Mouse (Mus musculus) cortical plate, adult 2 months (tissue): Measurements from ENCODE around the gene Rab44. TPM values are rescaled to one million over a fixed set of nuclear protein-coding genes. Genes with fewer than 3 reads are reported as not detected.

Experiments used
- H3K27ac ChIP-seq: fragments of 200-500 bp; 2 replicates; pipeline ENCODE4 v1.5.1; 2012; ENCODE audit warnings: low read length, control low read depth, inconsistent platforms; ENCODE audit not compliant: insufficient read depth
- H3K4me1 ChIP-seq: fragments of 200-500 bp; 2 replicates; pipeline ENCODE4 v1.6.1; 2011; ENCODE audit warnings: low read length; ENCODE audit not compliant: control insufficient read depth, insufficient read depth
- H3K4me3 ChIP-seq: fragments of 200-500 bp; 2 replicates; pipeline ENCODE4 v1.5.1; 2011; ENCODE audit warnings: mild to moderate bottlenecking, low read length, control low read depth; ENCODE audit not compliant: insufficient read depth
- CTCF ChIP-seq: fragments of 200-500 bp; IDR thresholded peaks from 2 replicates; pipeline ENCODE4 v1.5.1; 2011; ENCODE audit warnings: mild to moderate bottlenecking, control low read depth, low read length; ENCODE audit not compliant: insufficient read depth; ENCODE audit errors: extremely low read depth
- POLR2A ChIP-seq: fragments of 200-500 bp; IDR thresholded peaks from 2 replicates; pipeline ENCODE4 v1.6.1; 2011; ENCODE audit warnings: mild to moderate bottlenecking, low read length, control low read depth; ENCODE audit not compliant: insufficient read depth; ENCODE audit errors: extremely low read depth
- polyA plus RNA-seq: library from polyadenylated mRNA; depleted of rRNA; stranded (reverse); fragments of >200 nt; gene quantifications from 2 replicates; pipeline ENCODE4 v1.2.3, GENCODE M21; 2012

Gene Rab44
- polyA plus RNA-seq, 1 experiment: 0.19 TPM

- Histone ChIP-seq H3K27ac (no peak overlapping the region), H3K4me1 (no peaks in the 10 kb centered on the region), H3K4me3 (no peak overlapping the region)
- no peak for TF ChIP-seq CTCF
- no peak for TF ChIP-seq POLR2A
Observed at GRCm38 (mm10) chr17:29120666-29121065, 6.7 kb downstream of the Rab44 start.

- Histone ChIP-seq H3K4me1 (no peaks in the 10 kb centered on the region), H3K27ac (no peak overlapping the region), H3K4me3 (no peak overlapping the region)
- TF ChIP-seq CTCF (no peak), POLR2A (no peak)
Observed at GRCm38 (mm10) chr17:29122817-29123216, 8.9 kb downstream of the Rab44 start.

- Histone ChIP-seq H3K27ac (no peak overlapping the region), H3K4me3 (no peak overlapping the region), H3K4me1 (no peaks in the 10 kb centered on the region)
- no peak for TF ChIP-seq CTCF
- TF ChIP-seq POLR2A: no peak
Observed at GRCm38 (mm10) chr17:29123578-29124174, 9.7 kb downstream of the Rab44 start.

- H3K4me1 ChIP-seq: no peaks in the 10 kb centered on the region
- H3K4me3 ChIP-seq: no peak overlapping the region
- no peak overlapping the region for H3K27ac ChIP-seq
- no peak for TF ChIP-seq CTCF
- TF ChIP-seq POLR2A: no peak
Observed at GRCm38 (mm10) chr17:29126561-29126960, 12.6 kb downstream of the Rab44 start.

GRCm38 (mm10) chr17:29129341-29129740 is 15.4 kb downstream of the Rab44 start:
- Histone ChIP-seq H3K4me1 (no peaks in the 10 kb centered on the region), H3K4me3 (no peak overlapping the region), H3K27ac (no peak overlapping the region)
- no peak for TF ChIP-seq CTCF
- no peak for TF ChIP-seq POLR2A

GRCm38 (mm10) chr17:29135066-29135465 is 21.1 kb downstream of the Rab44 start:
- Histone ChIP-seq H3K27ac (no peak overlapping the region), H3K4me1 (no peaks in the 10 kb centered on the region), H3K4me3 (no peak overlapping the region)
- TF ChIP-seq CTCF (no peak), POLR2A (no peak)

- TF ChIP-seq CTCF (no peak), POLR2A (no peak)
- Histone ChIP-seq H3K27ac (no peak overlapping the region), H3K4me1 (no peaks in the 10 kb centered on the region), H3K4me3 (no peak overlapping the region)
Observed at GRCm38 (mm10) chr17:29136236-29136635, 22.3 kb downstream of the Rab44 start.

GRCm38 (mm10) chr17:29137906-29138305 is 24.0 kb downstream of the Rab44 start:
- H3K4me1 ChIP-seq: no peaks in the 10 kb centered on the region
- H3K4me3 ChIP-seq: no peak overlapping the region
- TF ChIP-seq POLR2A: no peak
- TF ChIP-seq CTCF: no peak
- H3K27ac ChIP-seq: no peak overlapping the region

- no peak overlapping the region for H3K4me3 ChIP-seq
- TF ChIP-seq CTCF (no peak), POLR2A (no peak)
- no peaks in the 10 kb centered on the region for H3K4me1 ChIP-seq
- H3K27ac ChIP-seq: no peak overlapping the region
Observed at GRCm38 (mm10) chr17:29141577-29141976, 27.6 kb downstream of the Rab44 start.

- no peak overlapping the region for H3K27ac ChIP-seq
- TF ChIP-seq POLR2A: no peak
- TF ChIP-seq CTCF: no peak
- no peaks in the 10 kb centered on the region for H3K4me1 ChIP-seq
- no peak overlapping the region for H3K4me3 ChIP-seq
Observed at GRCm38 (mm10) chr17:29143266-29143665, 29.3 kb downstream of the Rab44 start.

- Histone ChIP-seq H3K27ac (no peak overlapping the region), H3K4me3 (no peak overlapping the region), H3K4me1 (no peaks in the 10 kb centered on the region)
- TF ChIP-seq CTCF (no peak), POLR2A (no peak)
Observed at GRCm38 (mm10) chr17:29145101-29145500, 31.2 kb downstream of the Rab44 start.
